Comparison of ENCODE assay signal across 14 mouse cellular contexts in the genomic region with DNA sequence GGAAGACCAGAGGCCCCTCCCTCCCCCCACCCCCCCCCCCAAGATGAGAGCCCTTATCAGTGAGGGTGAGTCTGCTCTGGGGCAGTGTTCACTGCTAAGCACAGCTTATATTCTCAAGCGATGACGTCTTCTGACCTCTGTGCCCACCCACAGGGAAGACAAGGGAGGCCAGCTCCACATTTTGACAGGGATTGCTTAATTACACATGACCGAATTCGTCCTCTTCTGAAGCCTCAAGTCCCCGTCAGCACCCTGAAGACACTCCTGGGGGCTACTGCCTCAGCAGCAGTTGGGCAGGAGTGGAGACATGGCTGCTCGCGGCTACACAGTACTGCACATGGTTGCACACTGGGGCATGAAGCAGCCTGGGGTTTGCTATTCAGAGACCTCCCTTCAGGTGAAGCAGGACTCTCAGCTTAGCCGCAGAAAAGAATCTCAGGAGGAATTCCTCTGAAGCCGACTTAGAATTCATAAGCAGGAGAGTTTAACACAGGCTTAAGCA.
"Had no signal": no experiment of that assay in that cellular context is flagged by ENCODE, and none has a peak within 500 bp of the region (broad histone marks: within the 10 kb centered on the region; RNA-seq: fewer than 3 reads in every experiment).

No protein-coding gene starts in this region.

- H3K4me1 ChIP-seq: lung, embryonic 15.5 days; megakaryocyte, embryonic 14.5 days had no signal

- H3K9me3 ChIP-seq: limb, embryonic 12.5 days; lung, embryonic 15.5 days; midbrain, embryonic 12.5 days had no signal

- H3K9ac ChIP-seq: limb, embryonic 12.5 days; lung, embryonic 15.5 days; midbrain, embryonic 12.5 days had no signal

- H3K27me3 ChIP-seq: limb, embryonic 12.5 days; lung, embryonic 15.5 days; megakaryocyte, embryonic 14.5 days had no signal

- H3K4me2 ChIP-seq: limb, embryonic 12.5 days; lung, embryonic 15.5 days; midbrain, embryonic 12.5 days had no signal

- H3K27ac ChIP-seq: limb, embryonic 12.5 days; lung, embryonic 15.5 days; macrophage; midbrain, embryonic 12.5 days had no signal

- H3K4me3 ChIP-seq: limb, embryonic 12.5 days; lung, embryonic 15.5 days; megakaryocyte, embryonic 14.5 days; midbrain, embryonic 12.5 days had no signal

- H3K36me3 ChIP-seq: limb, embryonic 12.5 days; lung, embryonic 15.5 days; midbrain, embryonic 12.5 days had no signal

- DNase-seq: kidney, adult 18-20 months; kidney, postnatal 36 days; layer of hippocampus, adult 9-11 months; liver; lung, postnatal 14 days; right cerebral cortex, postnatal 4 days; spleen, adult 18-20 months; thymus, adult 18-20 months; thymus, postnatal 14 days had no signal
